8 mouse cellular contexts compared by ENCODE assay signal in genomic region chr14:21981462-21981861, GRCm38 (mm10). TPM values are rescaled to one million over a fixed set of nuclear protein-coding genes. Genes with fewer than 3 reads are reported as not detected.
A peak's percentile ranks its signal among the peaks of the same experiment; 100 is the strongest.
DNase-seq lines count a peak whose midpoint lies in the region; ATAC-seq and TF ChIP-seq lines count a peak whose summit lies in the region.

No protein-coding gene starts in this region.

- TF ChIP-seq CTCF in gastrocnemius, adult 2 months (IDR thresholded peaks at IDR 0.05), result peak; percentile 93; the same call in 1 of the 2 replicates

- peaks cover 21% of the 10 kb centered on the region for H3K27me3 ChIP-seq in hindbrain, embryonic 13.5 days

- WGBS in hindbrain, embryonic 13.5 days, result under 1% methylated on average over 18 of the region's 22 CpGs

- peak overlapping the region; percentile 76 for H3K4me3 ChIP-seq in gastrocnemius, adult 2 months
- peak overlapping the region; percentile 15; the same call in 1 of the 2 replicates for H3K4me3 ChIP-seq in hindbrain, embryonic 13.5 days

- H3K9ac ChIP-seq in hindbrain, embryonic 13.5 days, result peak overlapping the region; percentile 59; the same call in 1 of the 2 replicates

- peak overlapping the region; percentile 79 for H3K4me2 ChIP-seq in hindbrain, embryonic 13.5 days

- DNase-seq in Muller cell, postnatal 12 days (ENCODE audit: inconsistent ontology term), result peak; percentile 50
- peak; percentile 79 to 88 for DNase-seq in cerebellum, postnatal 14 days
- DNase-seq in gastrocnemius, adult 2 months, result peak; percentile 88
- peak; percentile 62 to 77 for DNase-seq in left cerebral cortex, adult 18-20 months (ENCODE audit: low spot score in 2 of 2)
- DNase-seq in right cerebral cortex, postnatal 14 days, result peak; percentile 77

- peak overlapping the region; percentile 99 for H3K27ac ChIP-seq in gastrocnemius, adult 2 months
- peak overlapping the region; percentile 89; the same call in 1 of the 2 replicates for H3K27ac ChIP-seq in hindbrain, embryonic 13.5 days

- intact Hi-C loops in gastrocnemius, adult 2 months (cut with DNase I), result loop anchor here (10.0 kb wide), 1 partner anchor 1423 kb away; no protein-coding TSS in a partner anchor

- H3K4me1 ChIP-seq in hindbrain, embryonic 13.5 days (replicated peaks), result peaks cover 39% of the 10 kb centered on the region

- peak; percentile 67 for ATAC-seq in hindbrain, embryonic 13.5 days (ENCODE audit: low FRiP score)
- ATAC-seq in megakaryocyte, adult 5-6 weeks (ENCODE audit: poor library complexity, severe bottlenecking), result peak; percentile 66
- ATAC-seq in erythroblast, adult 5-6 weeks (replicated peaks; ENCODE audit: low FRiP score, poor library complexity, severe bottlenecking), result no peak

- H3K9me3 ChIP-seq in hindbrain, embryonic 13.5 days, result peaks cover 1% of the 10 kb centered on the region; the same call in 1 of the 2 replicates

- H3K36me3 ChIP-seq in hindbrain, embryonic 13.5 days, result peaks cover 8% of the 10 kb centered on the region; the same call in 1 of the 2 replicates

RNA-seq across cellular contexts. Expression of gene Zfp503, which starts 7.9 kb away (rescaled TPM):
- 10 to 100 TPM in 1 of 2 experiments, 1 to 10 TPM in 1; 8.1 to 10.7 TPM for total RNA-seq in gastrocnemius, adult 2 months (2021)
- 16.1 and 16.8 TPM in 2 replicates for polyA plus RNA-seq in hindbrain, embryonic 13.5 days (2015; fragmentation: Nextera tagmentation; extraction: Ambion mirVana)
- total RNA-seq in left cerebral cortex, adult 18-20 months (2021), result 1 to 10 TPM; 3.9 to 4.5 TPM
- total RNA-seq in megakaryocyte, adult 5-6 weeks (2015), result 0.39 and 0.65 TPM in 2 replicates
- 0.51 TPM in 1 of 2 replicates, not detected in the other for total RNA-seq in megakaryocyte, adult 5-6 weeks (2017)
- 0.38 TPM in 1 of 2 replicates, not detected in the other for total RNA-seq in erythroblast, adult 5-6 weeks (2015; ENCODE audit: low replicate concordance)
- total RNA-seq in erythroblast, adult 5-6 weeks (2017; ENCODE audit: low replicate concordance), result 0.60 TPM in 1 of 2 replicates, not detected in the other

RNA-seq across cellular contexts. Expression of gene Lrmda, which starts 38.0 kb away (rescaled TPM):
- 1 to 10 TPM; 2.6 to 2.9 TPM for total RNA-seq in gastrocnemius, adult 2 months (2021)
- polyA plus RNA-seq in hindbrain, embryonic 13.5 days (2015; fragmentation: Nextera tagmentation; extraction: Ambion mirVana), result 0.16 TPM in 1 of 2 replicates, not detected in the other
- 1 to 10 TPM; 1.4 to 1.7 TPM for total RNA-seq in left cerebral cortex, adult 18-20 months (2021)
- total RNA-seq in megakaryocyte, adult 5-6 weeks (2015), result 10.9 and 11.2 TPM in 2 replicates
- 12.6 and 15.6 TPM in 2 replicates for total RNA-seq in megakaryocyte, adult 5-6 weeks (2017)
- total RNA-seq in erythroblast, adult 5-6 weeks (2015; ENCODE audit: low replicate concordance), result 2.1 TPM in 1 of 2 replicates, not detected in the other
- 1.5 and 16.0 TPM in 2 replicates for total RNA-seq in erythroblast, adult 5-6 weeks (2017; ENCODE audit: low replicate concordance)
